Mouse (Mus musculus) cerebellum, adult 9-10 months (tissue): ENCODE measurements around the gene Tgfb1.
"Not testable (repeated sequence)": the region's sequence is repeated elsewhere in the genome, so short reads cannot be mapped to it uniquely, and the experiment has no call there.

Source experiments
- DNase-seq: peaks from one replicate; pipeline ENCODE4 v3.0.0; 2022

Tgfb1 gene

DNA sequence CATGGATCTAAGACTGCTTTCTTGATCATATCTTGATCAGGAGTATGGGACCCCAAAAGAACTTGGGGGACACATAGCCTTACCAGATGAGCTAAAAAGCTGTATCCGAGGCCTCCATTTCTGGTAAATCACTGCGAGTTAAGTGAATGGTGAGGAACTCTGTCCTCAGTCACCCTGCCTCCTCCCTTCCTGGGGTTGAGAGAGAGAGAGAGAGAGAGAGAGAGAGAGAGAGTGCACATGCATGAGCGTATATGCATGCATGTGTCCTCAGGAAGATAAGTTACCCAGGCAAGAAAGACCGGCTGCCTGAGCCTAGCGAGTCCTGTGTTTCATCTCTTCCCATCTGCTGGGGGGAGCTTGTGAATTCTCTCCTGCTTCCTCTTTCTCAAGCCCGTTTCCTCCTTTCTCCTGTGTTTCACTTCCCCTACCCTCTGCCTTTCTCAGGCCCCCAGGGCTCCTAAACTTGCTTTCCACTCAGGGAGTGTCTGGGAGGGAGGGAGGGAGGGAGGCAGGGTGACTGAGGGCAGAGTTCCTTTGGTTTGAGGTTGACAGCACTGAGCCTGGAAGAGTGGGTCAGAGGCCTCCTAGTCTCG is 19.9 kb downstream of the Tgfb1 start:
- DNase-seq: no peak

DNA sequence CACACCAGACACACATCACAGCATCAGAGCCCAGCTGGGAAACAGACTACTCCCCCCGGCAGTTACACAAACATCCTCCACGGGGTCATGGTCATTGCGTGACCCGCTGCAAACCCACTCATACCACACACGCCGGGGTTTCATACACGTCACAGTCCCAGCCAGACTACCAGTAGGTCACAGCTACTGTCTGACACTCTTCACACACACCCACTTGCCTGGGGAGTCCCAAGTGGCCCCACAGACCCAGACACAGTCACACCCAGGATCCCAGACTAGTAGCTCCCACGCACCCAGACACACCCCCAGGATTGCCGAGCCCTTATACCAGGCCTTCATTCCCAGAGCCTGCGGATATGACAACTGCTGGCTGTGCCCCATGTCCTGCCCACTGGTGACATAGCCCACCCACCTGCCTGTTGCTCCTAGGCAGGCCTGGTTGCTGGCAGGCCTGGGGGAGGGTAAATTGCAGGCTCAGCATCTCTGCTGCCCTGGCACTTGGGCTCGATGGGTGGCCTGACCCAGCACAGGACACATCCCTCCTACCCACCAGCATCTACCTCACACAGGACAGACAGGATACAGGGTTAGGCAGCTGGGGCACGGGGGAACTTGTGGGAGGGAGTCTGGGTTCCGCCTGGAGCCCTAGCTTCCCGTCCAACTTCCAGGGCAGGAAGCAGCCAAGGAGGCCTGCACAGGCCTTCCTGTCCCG is 20.9 kb downstream of the Tgfb1 start:
- DNase-seq: no peak

DNA sequence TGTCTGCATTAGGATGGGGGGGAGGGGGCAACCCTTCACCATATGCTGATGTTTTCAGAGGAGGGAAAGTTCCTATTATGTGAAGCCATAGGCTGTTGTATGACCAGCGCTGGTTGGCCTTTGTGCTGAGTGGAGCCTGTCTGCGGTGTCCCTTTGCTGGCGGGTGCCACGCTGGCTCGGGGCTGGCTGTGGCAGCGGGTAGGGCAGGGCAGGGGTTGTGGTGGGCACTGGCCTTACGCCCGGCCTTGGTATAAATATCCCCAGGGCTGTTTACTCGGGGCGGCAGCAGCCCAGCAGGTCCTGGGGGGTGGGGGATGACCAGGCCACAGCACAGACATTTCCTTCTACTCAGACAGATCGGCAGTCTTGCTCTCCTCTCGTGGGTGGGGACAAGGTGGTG is 23.2 kb downstream of the Tgfb1 start:
- DNase-seq: no peak

DNA sequence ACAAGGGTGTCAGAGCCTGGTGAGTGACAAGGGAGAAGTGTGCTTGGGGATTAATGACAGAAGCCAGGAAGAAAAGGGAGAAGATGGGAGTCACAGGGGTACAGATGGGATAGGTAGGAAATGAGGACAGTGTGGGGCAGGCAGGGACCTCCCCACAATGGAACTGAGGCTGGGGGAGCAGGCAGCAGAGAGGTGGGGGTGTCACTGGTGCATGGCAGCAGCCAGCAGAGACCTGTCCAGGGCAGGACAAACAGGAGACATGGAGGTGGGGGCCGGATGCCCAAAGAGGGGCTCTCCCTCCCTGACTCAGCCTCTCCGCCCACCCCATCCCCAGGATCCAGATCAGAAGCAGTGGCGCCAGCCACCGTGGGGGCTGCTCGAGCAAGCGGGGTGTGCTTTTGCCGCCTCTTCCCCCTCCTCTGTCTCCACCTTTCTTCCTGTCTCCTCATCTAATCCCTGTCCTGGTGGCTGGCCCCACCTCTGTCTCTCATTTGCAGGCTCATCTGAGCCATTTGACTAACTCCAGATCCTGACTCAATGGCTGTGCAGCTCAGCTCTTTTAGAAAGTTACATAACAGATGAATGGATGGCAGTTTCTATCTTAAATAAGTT is 23.8 kb downstream of the Tgfb1 start:
- DNase-seq: no peak

DNA sequence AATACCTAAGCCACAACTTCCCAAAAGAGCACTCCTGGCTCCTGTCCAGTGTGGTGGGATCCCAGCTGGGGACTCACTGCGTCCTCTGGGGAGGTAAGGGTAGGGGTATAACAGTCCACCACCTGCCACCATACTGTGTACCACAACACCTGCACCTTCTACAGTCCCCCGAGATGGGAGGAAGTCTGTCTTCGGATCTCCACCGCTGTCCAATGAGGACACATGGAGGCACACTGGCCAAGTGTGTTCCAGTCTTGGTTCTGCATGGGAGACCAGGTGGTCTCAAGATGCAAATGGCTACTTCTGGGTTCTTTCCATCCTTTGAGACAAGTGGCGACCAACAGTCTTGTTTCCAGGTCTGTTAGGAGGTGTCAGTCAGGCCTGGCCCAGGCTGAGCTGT is 24.4 kb downstream of the Tgfb1 start:
- no peak for DNase-seq

DNA sequence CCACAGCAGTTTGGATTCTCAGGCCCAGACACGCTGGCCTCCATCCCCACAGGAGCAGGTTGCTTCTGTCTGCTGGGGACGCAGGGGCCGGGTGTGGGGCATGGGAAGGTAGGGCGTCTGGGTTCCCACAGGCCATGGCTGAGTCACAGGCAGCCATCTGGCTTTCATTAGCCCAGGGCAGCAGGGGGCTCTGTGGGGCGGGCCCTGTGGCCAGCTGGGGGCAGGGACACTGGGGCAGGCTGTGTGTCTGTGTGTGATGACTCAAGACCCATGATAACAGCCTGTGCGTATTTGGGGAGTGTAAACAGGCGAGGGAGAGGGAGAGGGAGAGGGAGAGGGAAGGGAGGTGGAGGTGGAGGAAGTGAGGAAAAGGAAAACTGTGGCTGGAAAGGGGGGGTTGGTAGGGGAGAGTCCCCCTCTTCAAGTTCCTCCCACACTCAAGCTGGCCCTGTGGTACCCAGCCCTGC is 25.0 kb downstream of the Tgfb1 start:
- peak; percentile 70 for DNase-seq

DNA sequence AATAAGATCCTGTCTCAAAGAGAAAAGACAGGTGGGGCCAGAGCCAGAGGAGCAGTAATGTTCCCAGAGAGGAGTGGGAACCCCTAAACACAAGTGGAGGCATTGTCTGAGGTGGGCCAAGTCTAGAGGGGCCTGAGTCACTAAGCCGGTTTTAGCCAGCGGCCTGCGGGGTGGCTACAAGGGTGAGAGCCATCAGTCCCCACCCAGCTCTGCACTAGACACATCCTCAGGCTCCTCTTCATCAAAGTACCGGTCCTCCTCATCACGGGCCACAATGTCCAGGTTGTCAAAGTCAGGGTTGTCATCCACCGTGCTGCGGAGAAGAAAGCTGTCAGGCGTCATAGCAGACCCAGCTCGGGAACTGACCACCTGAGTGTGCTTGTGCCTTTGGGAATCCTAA is 26.0 kb downstream of the Tgfb1 start:
- no peak for DNase-seq

DNA sequence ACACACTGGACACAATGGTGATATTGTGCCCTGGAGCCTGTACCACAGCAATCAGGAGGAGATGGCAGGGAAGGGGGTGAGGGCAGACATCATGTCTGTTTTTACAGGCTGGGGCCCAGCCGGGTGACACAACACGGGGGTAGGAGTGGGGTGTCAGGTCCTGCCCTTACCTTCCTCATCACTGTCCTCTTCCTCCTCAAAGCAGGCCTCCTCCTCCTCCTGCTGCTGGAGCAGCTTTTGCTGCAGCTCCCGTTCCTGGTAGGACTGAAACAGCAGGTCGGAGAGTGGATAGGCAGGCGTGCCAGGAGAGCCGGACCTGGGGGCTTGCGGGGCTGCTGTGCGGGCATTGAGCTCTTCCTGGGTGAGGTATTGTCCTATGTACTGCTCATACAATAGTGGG is 27.8 kb downstream of the Tgfb1 start:
- no peak for DNase-seq

DNA sequence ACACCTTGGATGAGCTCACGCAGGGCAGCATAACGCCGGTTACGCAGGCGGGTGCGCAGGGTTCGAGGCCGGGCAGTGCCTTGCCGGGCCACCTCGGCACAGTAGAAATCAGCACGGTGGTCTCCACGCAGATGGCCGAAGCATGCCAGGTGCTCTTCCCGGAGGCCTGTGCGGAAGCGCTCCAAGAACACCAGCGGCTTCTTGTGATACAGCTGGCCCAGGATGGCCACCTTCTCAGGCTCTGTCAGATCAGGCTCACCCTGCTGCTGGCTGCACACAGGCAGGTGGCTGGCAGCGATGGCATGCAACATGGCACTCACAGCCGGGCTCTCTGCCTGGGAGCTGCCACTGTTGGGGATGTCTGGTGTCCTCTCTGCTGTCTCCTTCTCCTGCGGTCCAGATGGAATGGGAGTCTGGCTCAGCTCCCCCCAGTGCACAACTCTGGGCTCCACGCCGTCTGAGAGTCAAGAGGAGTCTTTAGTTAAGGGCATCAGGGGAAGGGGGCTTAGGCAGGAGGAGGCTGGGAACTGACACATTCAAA is 29.0 kb downstream of the Tgfb1 start:
- no peak for DNase-seq

DNA sequence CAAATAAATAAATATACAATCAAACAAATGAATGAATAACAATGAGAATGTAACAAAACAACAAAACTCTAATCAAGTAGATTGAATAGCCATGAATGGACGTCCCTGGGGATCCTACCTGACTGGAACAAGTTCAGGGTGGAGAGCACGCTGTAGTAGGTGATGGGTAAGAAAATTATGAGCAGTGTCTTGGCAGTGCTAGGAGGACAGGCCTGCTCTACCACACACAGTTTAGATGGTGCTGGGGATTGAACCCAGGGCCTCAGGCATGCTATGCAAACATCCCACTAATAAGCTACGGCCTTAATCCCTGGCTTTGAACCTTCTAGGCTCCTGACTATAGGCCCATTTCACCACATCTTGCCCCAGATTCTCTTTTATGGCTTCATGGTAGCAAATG is 30.7 kb downstream of the Tgfb1 start:
- no peak for DNase-seq

DNA sequence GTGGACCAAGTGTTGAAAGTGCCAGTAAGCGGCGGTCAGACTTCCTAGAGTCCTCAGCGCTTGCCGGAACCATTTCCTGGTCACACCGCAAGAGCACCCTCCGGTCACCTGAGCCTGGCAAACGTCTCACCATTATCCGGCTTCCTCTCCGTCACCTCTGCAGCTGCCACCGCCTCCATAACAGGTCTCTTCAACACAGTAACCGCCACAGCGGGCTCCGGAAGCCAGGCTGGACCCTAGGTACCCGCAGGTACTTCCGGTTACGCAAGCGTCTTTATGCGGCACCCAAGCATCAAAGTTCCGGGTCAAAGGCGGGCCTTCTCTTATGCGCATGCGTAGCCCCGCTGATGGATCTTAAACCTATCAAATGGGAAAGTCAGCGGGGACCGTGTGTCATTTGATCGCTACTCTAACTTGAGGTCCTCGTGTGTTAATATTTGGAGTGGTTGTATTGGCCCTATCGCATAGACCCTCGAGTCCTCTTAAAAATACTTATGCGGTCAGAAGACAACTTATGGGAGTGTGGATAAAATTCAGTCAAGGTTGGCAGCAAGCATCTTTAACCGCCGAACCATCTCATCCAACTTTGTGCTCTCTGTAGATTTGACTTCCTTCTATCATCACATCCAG is 32.1 kb downstream of the Tgfb1 start, which contains the start of gene Ccdc97:
TSS of gene Ccdc97 (minus strand) at position 301 of the 630 bp plus-strand sequence.
- peak; percentile 95 for DNase-seq

DNA sequence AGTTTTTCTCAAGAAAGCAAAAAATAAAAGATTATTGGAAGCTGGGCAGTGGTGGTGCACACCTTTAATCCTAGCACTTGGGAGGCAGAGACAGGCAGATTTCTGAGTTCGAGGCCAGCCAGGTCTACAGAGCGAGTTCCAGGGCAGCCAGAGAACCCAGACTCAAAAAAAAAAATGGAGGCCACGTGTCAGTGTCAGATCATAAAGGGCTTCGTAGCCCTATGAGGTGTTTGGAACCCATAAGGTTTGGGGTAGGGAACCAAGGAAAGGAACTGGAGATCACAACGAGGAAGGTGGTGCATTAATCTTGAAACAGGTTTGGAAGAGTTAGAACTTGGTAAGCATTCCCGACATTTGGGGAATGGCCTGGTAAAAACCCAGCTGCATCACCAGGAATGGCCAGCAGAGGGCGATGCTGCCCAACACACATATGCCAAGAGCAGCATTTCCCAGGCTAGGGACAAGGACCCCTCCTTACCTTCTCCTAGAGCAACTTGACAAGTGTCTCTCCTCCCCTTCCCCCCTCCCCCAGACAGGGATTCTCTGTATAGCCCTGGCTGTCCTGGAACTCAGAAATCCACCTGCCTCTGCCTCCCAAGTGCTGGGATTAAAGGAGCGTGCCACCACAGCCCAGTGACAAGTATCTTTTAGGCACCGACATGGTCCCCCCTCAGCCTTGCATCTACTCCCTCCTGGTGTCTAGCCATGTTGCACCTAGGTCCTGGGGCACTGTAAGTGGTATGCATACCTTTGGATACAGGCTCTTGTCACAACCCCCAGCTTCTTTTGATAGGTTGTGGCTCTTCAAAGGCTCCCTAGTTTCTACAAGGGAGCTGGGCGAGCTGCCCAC is 33.2 kb downstream of the Tgfb1 start:
- peak; percentile 83 for DNase-seq

DNA sequence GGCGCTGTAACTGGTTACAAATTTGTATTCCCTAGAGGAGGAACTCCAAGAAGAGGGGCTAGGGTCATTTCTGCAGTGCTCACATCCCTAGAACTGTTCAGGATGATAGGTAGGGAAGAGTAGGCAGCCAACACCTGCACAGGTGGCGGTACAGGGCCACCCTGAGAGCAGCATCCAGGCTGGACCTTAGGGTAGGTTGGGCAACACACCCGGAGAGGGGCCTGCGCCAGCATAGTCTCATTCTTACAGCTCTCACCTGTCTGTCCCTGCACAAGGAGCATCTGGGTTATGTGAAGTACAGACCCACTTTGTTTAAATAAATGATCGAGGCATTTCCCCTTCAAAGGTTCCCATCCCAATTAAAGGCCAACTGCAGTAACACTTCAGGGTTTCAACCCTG is 34.0 kb downstream of the Tgfb1 start:
- no peak for DNase-seq

DNA sequence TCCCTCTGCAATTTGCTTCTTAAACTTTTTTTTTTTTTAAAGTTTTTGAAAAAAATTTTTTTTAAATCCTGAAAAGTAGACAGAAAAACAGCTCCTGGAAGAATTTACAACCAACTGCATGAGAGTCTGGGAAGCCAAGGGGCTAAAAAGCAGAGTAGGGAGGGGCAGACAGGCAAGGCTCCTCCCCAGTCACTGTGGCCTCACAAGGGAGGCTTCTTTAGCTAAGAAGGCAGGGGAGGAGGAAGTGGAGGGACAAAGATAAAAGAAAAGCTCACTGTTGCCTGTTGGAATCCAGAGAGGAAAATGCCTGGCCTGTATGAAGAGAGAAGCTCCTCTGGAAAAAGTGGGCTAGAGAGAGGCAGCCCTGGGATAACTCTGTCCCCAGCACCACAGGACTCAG is 35.0 kb downstream of the Tgfb1 start:
- not testable (repeated sequence) for DNase-seq

DNA sequence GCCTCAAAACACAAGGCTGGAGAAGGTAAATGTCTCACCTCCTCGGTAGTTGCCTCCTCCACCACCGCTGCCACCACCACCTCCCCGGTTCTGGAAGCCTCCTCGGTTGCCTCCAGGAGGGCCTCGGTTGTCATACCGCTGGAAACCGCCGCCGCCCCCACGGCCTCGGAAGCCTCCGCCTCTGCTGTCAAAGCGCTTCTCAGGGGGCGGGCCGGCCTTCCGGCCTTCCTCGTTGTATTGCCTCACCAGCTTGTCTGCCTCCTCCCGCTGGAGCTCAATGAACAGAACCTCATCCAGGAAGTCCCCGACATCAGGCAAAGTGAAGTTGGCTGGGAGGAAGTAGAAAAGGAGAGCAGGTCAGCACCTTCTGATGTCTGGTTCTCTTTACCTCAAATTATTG is 39.1 kb downstream of the Tgfb1 start:
- no peak for DNase-seq

DNA sequence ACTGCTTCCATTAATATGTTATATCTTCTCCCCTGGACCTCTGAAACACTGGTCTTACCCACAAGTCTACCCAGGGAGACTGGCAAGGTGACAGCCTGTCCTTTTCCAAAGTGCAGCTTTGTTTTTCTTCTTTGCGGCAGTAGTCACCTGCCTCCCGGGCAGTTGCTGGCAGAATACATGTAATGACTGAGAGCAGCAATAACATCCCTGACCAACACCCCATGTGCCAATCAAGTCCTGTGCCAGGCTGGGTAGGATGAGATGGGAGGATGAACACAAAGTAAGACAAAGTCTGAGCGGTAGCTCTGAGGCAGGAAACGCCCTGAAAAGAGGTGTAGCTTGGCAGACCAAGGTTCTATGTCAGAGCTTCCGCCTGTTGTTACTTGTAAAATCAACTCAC is 41.0 kb downstream of the Tgfb1 start:
- DNase-seq: no peak

DNA sequence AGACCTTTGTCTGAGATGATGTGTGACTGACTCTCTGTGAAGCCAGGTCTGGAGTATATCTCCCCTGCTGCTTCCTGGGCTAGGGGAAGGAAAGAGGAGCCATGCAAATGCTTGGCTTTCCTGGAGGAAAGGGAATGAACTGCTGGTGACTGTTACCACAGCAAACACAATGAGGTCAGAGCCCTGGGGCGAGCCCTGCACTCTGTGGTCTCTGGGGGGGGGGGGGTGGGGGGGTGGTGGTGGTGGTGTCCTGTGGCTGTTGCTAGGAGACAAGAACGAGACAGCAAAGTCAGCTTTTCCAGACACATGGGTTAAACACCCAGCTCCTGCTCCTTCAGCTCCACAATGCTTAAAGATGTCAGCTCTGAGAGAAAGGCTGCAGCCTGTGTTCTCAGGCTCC is 42.6 kb downstream of the Tgfb1 start:
- no peak for DNase-seq

DNA sequence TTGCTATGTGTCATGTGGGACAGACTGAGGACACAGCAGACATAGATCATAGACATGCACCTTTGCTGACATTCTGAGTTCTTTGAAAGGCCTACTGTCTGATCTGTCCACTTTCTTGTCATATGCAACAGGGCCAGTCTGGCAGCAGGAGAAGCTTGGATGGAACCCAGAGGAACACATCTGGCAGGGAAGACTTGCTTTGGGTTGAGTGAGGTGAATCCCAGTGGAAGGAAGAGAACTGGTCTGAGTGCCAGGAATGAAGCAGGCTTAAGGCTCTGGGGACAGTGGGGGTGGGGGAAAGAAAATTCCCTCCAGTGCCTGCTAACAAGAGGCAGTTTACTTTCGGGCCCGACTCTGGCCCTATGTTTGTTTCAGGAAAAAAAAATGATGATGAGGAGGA is 43.1 kb downstream of the Tgfb1 start:
- DNase-seq: no peak

DNA sequence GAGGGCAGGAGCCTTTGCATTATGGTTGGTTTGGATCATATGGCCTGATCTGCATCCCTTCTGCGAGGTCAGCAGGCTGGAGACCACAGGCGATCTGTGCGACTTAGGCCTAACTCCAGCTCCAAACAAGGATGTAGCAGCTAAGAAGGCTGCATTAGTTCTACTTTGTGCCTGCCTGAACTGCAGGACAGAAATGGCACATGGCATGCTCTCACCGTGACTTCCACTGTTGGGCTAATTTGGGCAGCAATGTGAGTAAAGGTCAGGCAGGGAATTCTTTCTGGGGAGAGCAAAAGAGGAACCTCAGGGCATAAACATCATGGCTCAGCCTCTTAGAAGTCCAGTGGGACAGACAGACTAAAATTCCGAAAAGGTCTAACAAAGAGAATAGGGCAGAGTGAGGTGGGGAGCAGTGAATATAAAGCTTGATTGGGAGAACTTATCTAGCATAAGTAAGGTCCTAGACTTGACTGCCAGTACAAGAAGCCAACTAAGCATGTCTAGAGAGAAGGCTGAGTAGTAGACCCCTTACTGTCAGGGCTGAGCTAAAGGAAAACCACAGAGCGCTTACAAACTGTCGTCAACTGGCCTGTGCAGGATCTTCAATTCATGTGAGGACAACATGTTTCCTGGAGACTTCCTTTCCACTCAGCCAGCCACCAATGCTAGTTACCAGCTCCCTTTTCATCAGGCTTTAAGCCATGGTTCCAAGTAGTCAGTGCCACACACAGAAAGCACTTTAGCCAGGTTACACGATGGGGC is 44.7 kb downstream of the Tgfb1 start:
- DNase-seq: no peak

DNA sequence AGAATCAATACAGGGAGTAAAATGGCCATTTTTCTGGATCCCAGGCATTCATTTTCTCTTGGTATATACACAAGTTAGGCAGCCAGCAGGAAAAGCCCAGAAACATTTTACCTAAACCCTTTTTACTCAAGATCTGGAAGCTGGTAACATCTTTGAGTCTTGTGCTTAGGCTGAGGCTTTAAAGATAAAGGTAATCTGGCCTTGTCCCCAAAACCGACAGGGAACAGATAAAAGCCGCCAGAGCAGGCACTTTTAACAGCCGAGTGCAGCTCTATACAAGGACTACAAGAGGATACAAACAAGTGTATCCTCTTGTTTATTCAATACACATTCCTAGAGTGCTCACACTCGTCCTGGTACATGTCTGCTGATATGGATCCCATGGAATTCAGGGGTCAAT is 48.2 kb downstream of the Tgfb1 start:
- no peak for DNase-seq

DNA sequence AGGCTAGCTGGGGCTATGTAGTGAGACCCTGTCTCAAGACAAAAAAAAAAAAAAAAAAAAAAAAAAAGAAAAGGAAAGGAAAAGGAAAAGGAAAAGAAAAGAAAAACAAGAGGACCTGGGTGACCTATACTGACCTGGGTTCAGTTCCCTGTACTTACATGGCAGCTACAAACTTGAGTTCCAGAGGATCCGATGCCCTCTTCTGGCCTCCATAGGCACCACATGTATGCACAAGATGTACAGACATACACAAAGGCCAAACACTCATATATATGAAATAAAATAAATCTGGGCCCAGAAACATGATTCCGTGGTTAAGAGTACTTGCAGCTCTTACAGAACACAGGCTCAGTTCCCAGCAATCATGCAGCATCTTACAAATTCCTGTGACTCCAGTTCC is 50.1 kb downstream of the Tgfb1 start:
- no peak for DNase-seq

DNA sequence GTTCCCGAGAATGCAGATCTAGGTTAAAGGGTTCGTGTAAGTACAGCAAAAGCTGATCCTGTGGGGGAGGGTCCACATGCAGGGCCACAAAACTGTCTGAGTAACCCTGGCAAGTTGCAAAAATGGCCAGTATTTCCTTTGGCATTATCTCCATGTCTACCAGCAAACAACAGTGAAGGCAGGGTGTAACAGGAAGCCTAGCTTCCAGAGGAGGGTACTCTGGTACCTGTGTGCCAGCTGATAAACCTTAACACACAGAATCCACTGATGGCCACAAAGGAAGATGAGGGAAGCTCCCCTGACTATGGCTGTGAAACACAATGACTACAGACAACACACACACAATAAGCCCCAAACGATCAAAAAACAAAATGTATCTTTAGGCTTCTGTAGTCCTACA is 51.5 kb downstream of the Tgfb1 start:
- DNase-seq: no peak
